Mouse (Mus musculus): ENCODE results near the gene Mfap5. TPM values are rescaled to one million over a fixed set of nuclear protein-coding genes. Genes with fewer than 3 reads are reported as not detected.
A peak's percentile ranks its signal among the peaks of the same experiment; 100 is the strongest.

The Mfap5 gene
- total RNA-seq, 1 experiment: 8.7 TPM

DNA sequence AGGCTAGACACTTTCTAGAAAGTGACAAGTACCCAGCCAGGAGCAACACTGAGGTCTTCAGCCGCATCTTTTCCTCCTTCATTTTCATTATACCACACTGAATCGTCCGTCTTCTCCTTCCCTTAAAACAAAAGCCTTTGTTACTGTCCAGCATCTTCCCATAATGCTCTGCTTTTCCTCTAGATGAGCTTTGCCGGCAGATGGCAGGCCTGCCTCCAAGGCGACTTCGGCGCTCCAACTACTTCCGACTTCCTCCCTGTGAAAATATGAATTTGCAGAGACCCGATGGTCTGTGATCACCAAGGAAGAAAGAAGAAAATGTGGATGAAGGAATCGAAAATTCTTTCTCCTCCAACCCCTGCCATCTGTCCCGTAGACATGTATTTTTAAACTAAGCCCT is 22.5 kb downstream of the Mfap5 start:
- H3K4me1 ChIP-seq (ENCODE audit: control insufficient read depth in 2 of 2, insufficient read depth in 2 of 2, low read length in 2 of 2, poor library complexity in 1 of 2): 0 out of 4 replicates have a peak, but pooled peaks cover 0 to under 1% of the 10 kb centered on the region in 2 experiments
- no peak for TF ChIP-seq MAFK (IDR thresholded peaks at IDR 0.05; ENCODE audit: insufficient read depth, low read depth, low read length)
- TF ChIP-seq CHD2 (IDR thresholded peaks at IDR 0.05; ENCODE audit: low read depth, low read length): no peak
- no peak for TF ChIP-seq HCFC1 (IDR thresholded peaks at IDR 0.05; ENCODE audit: borderline replicate concordance, insufficient read depth, low read length)
- TF ChIP-seq ZC3H11A (IDR thresholded peaks at IDR 0.05; ENCODE audit: borderline replicate concordance, low read depth, low read length): no peak
- TF ChIP-seq ZNF384 (IDR thresholded peaks at IDR 0.05; ENCODE audit: low read depth, low read length): no peak
- H3K9me3 ChIP-seq (ENCODE audit: control insufficient read depth, insufficient read depth, low read depth, low read length): no peaks in the 10 kb centered on the region
- H3K36me3 ChIP-seq (ENCODE audit: control insufficient read depth, insufficient read depth, low read length, poor library complexity, severe bottlenecking): no peaks in the 10 kb centered on the region
- no peak overlapping the region for H3K27ac ChIP-seq (ENCODE audit: insufficient read depth, low read depth, low read length, poor library complexity, severe bottlenecking)
- no peak for DNase-seq (ENCODE audit: low read depth, low spot score)
- in situ Hi-C loops (cut with MboI; ENCODE audit: low sequenced_read_pairs in 2 of 2, unreplicated experiment in 2 of 2): no loop called here
- H3K4me3 ChIP-seq (ENCODE audit: insufficient read depth in 1 of 2, low read depth in 1 of 2, low read length in 2 of 2, poor library complexity in 1 of 2, severe bottlenecking in 1 of 2): no peak overlapping the region
- no peak overlapping the region for H3K9ac ChIP-seq (ENCODE audit: insufficient read depth, low read depth, low read length, poor library complexity, severe bottlenecking)

DNA sequence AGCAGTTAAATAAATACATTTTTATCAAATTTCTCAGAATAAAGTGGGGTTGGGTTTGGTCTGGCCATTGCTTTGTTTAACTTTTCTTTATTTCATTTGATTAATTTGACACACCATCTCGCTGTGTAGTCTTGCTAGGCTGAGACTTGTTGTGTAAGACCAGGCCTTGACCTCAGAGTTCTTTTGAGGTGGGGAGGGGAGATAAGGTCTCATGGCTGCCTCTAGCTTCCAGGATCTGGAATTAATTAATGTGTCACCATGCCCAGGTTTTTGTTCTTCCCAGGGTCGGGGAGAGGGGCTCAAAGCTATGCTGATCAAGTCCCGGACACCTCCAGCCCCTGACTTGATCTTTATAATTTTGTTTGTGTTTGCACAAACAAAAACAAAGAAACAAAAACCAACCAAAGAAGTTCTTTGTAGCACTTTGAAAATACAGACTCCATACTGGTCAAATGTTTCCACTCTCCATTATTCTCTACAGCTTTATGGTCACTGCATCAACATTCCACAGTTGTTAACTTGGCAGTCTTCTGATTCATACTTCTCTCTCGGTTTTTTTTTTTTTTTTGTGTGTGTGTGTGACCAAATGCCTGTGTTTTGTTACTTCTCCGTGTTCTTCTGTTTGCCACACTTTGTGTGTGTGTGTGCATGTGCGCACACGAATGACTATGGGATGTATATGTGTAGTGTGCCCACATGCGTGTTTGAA is 26.0 kb downstream of the Mfap5 start:
- TF ChIP-seq HCFC1 (IDR thresholded peaks at IDR 0.05; ENCODE audit: borderline replicate concordance, insufficient read depth, low read length) (no peak), CHD2 (IDR thresholded peaks at IDR 0.05; ENCODE audit: low read depth, low read length) (no peak), MAFK (IDR thresholded peaks at IDR 0.05; ENCODE audit: insufficient read depth, low read depth, low read length) (no peak), ZC3H11A (IDR thresholded peaks at IDR 0.05; ENCODE audit: borderline replicate concordance, low read depth, low read length) (no peak), ZNF384 (IDR thresholded peaks at IDR 0.05; ENCODE audit: low read depth, low read length) (no peak)
- no peak for DNase-seq (ENCODE audit: low read depth, low spot score)
- Histone ChIP-seq H3K4me3 (ENCODE audit: insufficient read depth in 1 of 2, low read depth in 1 of 2, low read length in 2 of 2, poor library complexity in 1 of 2, severe bottlenecking in 1 of 2) (no peak overlapping the region), H3K36me3 (ENCODE audit: control insufficient read depth, insufficient read depth, low read length, poor library complexity, severe bottlenecking) (no peaks in the 10 kb centered on the region), H3K27ac (ENCODE audit: insufficient read depth, low read depth, low read length, poor library complexity, severe bottlenecking) (no peak overlapping the region), H3K9me3 (ENCODE audit: control insufficient read depth, insufficient read depth, low read depth, low read length) (no peaks in the 10 kb centered on the region), H3K9ac (ENCODE audit: insufficient read depth, low read depth, low read length, poor library complexity, severe bottlenecking) (no peak overlapping the region), H3K4me1 (ENCODE audit: control insufficient read depth in 2 of 2, insufficient read depth in 2 of 2, low read length in 2 of 2, poor library complexity in 1 of 2) (no peaks in the 10 kb centered on the region)
- in situ Hi-C loops (cut with MboI; ENCODE audit: low sequenced_read_pairs in 2 of 2, unreplicated experiment in 2 of 2): no loop called here

DNA sequence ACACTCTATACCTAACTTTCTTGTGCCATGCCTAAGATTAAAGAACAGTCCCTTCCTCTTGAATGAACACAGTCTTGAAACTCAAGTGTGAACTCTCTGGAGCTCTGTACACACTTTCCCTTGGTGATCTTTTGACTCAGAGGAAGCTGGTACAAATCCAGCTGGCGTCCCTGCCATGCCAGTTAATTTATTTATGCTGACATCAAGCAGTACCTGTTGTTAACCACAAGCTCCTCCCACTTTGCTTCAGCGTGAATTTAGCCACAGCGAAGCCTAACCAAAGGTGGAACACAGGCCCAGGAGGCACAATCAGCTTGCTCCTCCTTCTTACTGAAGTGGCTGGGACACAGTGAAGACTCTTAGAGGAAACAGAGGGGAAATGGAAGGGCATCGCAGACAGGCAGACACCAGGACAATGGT is 27.2 kb downstream of the Mfap5 start:
- in situ Hi-C loops (cut with MboI; ENCODE audit: low sequenced_read_pairs in 2 of 2, unreplicated experiment in 2 of 2): no loop called here
- H3K4me3 ChIP-seq (ENCODE audit: insufficient read depth in 1 of 2, low read depth in 1 of 2, low read length in 2 of 2, poor library complexity in 1 of 2, severe bottlenecking in 1 of 2): peak overlapping the region in 1 of 2 experiments; percentile 66; a peak in 2 of 4 replicates
- 0 out of 2 replicates have a peak, but pooled peaks have one; percentile 22 for TF ChIP-seq MAFK (IDR thresholded peaks at IDR 0.05; ENCODE audit: insufficient read depth, low read depth, low read length)
- no peak for TF ChIP-seq HCFC1 (IDR thresholded peaks at IDR 0.05; ENCODE audit: borderline replicate concordance, insufficient read depth, low read length)
- no peak for TF ChIP-seq ZNF384 (IDR thresholded peaks at IDR 0.05; ENCODE audit: low read depth, low read length)
- no peak for TF ChIP-seq CHD2 (IDR thresholded peaks at IDR 0.05; ENCODE audit: low read depth, low read length)
- TF ChIP-seq ZC3H11A (IDR thresholded peaks at IDR 0.05; ENCODE audit: borderline replicate concordance, low read depth, low read length): no peak

DNA sequence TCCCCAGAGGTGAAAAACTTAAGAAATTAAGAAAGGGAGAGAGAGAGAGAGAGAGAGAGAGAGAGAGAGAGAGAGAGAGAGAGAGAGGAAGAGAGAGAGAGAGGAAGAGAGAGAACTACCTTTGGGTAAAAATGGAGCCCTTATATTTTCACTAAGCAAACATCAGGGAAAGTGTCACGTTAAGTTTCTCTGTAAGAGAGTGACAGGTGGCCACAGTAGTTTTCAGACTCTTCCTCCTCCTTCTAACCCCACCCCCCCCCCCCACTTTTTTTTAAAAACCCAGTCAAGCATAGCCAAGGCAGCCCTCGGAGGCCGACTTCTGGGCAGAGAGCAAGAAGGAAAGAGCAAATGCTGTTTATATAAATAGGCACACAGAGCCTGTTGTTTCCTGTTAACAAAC is 28.4 kb downstream of the Mfap5 start:
- no peak for TF ChIP-seq CHD2 (IDR thresholded peaks at IDR 0.05; ENCODE audit: low read depth, low read length)
- no peak for TF ChIP-seq ZC3H11A (IDR thresholded peaks at IDR 0.05; ENCODE audit: borderline replicate concordance, low read depth, low read length)
- TF ChIP-seq MAFK (IDR thresholded peaks at IDR 0.05; ENCODE audit: insufficient read depth, low read depth, low read length): no peak
- no peak for TF ChIP-seq HCFC1 (IDR thresholded peaks at IDR 0.05; ENCODE audit: borderline replicate concordance, insufficient read depth, low read length)
- no peak for TF ChIP-seq ZNF384 (IDR thresholded peaks at IDR 0.05; ENCODE audit: low read depth, low read length)
- DNase-seq (ENCODE audit: low read depth, low spot score): no peak
- Histone ChIP-seq H3K4me3 (ENCODE audit: insufficient read depth in 1 of 2, low read depth in 1 of 2, low read length in 2 of 2, poor library complexity in 1 of 2, severe bottlenecking in 1 of 2) (no peak overlapping the region), H3K27ac (ENCODE audit: insufficient read depth, low read depth, low read length, poor library complexity, severe bottlenecking) (no peak overlapping the region), H3K36me3 (ENCODE audit: control insufficient read depth, insufficient read depth, low read length, poor library complexity, severe bottlenecking) (no peaks in the 10 kb centered on the region), H3K4me1 (ENCODE audit: control insufficient read depth in 2 of 2, insufficient read depth in 2 of 2, low read length in 2 of 2, poor library complexity in 1 of 2) (no peaks in the 10 kb centered on the region), H3K9ac (ENCODE audit: insufficient read depth, low read depth, low read length, poor library complexity, severe bottlenecking) (no peak overlapping the region), H3K9me3 (ENCODE audit: control insufficient read depth, insufficient read depth, low read depth, low read length) (no peaks in the 10 kb centered on the region)
- in situ Hi-C loops (cut with MboI; ENCODE audit: low sequenced_read_pairs in 2 of 2, unreplicated experiment in 2 of 2): no loop called here

More for the DNA sequence above, 27.2 kb downstream of the Mfap5 start:
- H3K27ac ChIP-seq (ENCODE audit: insufficient read depth, low read depth, low read length, poor library complexity, severe bottlenecking): no peak overlapping the region
- no peaks in the 10 kb centered on the region for H3K9me3 ChIP-seq (ENCODE audit: control insufficient read depth, insufficient read depth, low read depth, low read length)
- H3K36me3 ChIP-seq (ENCODE audit: control insufficient read depth, insufficient read depth, low read length, poor library complexity, severe bottlenecking): no peaks in the 10 kb centered on the region
- peak; percentile 74 for DNase-seq (ENCODE audit: low read depth, low spot score)
- no peaks in the 10 kb centered on the region for H3K4me1 ChIP-seq (ENCODE audit: control insufficient read depth in 2 of 2, insufficient read depth in 2 of 2, low read length in 2 of 2, poor library complexity in 1 of 2)
- no peak overlapping the region for H3K9ac ChIP-seq (ENCODE audit: insufficient read depth, low read depth, low read length, poor library complexity, severe bottlenecking)
